In the genomic region with DNA sequence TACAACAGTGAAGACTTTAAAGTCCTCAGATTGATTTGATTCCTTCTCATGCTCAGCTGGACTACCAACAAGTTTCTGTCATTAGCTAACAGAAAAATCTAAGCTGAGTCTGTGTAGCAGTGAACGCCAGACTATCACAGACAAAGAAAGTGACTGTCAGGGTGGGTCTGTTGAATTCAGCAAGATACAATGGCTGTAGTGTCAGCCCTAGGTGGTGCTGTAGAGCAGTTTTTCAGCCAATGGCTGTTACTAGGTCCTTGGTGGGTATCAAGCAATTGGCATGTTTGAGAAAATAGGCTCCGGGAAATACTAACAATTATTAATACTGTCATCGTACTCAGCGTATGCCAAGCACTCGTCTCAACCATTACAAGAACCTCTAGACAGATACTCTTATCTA, we compare ENCODE assay signal across 8 mouse cellular contexts.
DNase-seq lines count a peak whose midpoint lies in the region; ATAC-seq lines count a peak whose summit lies in the region.

No protein-coding gene starts in this region.

- H3K4me3 ChIP-seq in hindbrain, embryonic 10.5 days: no peak overlapping the region
- no peak overlapping the region for H3K4me3 ChIP-seq in hindbrain, embryonic 16.5 days (ENCODE audit: low read length)
- no peak overlapping the region for H3K4me3 ChIP-seq in lung, embryonic 15.5 days

- no peaks in the 10 kb centered on the region for H3K36me3 ChIP-seq in hindbrain, embryonic 10.5 days
- H3K36me3 ChIP-seq in hindbrain, embryonic 16.5 days (ENCODE audit: control insufficient read depth, insufficient read depth, low read length): no peaks in the 10 kb centered on the region
- H3K36me3 ChIP-seq in lung, embryonic 15.5 days: no peaks in the 10 kb centered on the region

- peak overlapping the region; percentile 72 for H3K27ac ChIP-seq in hindbrain, embryonic 10.5 days
- H3K27ac ChIP-seq in hindbrain, embryonic 16.5 days (ENCODE audit: low read depth, low read length): no peak overlapping the region
- no peak overlapping the region for H3K27ac ChIP-seq in lung, embryonic 15.5 days

- ATAC-seq in hindbrain, embryonic 16.5 days: no peak
- ATAC-seq in lung, embryonic 15.5 days (ENCODE audit: borderline replicate concordance, extremely low read depth, low FRiP score, low TSS enrichment): 0 out of 2 replicates have a peak, but pooled peaks have one; percentile 36

- no peak overlapping the region for H3K4me2 ChIP-seq in hindbrain, embryonic 16.5 days (ENCODE audit: low read length)
- H3K4me2 ChIP-seq in lung, embryonic 15.5 days: no peak overlapping the region

- DNase-seq in hindbrain, embryonic 10.5 days (ENCODE audit: low spot score): peak; percentile 52
- DNase-seq in urinary bladder, postnatal 25 days (ENCODE audit: low spot score): peak; percentile 15
- no peak for DNase-seq in urinary bladder, postnatal 4 days (ENCODE audit: low spot score in 2 of 2)
- DNase-seq in embryo, embryonic 11 days: peak; percentile 71
- peak; percentile 33 for DNase-seq in thymus, postnatal 14 days
- DNase-seq in gastrocnemius, adult 8-10 months (ENCODE audit: low spot score in 2 of 2): no peak

- no peak overlapping the region for H3K9ac ChIP-seq in hindbrain, embryonic 16.5 days (ENCODE audit: low read depth, low read length)
- no peak overlapping the region for H3K9ac ChIP-seq in lung, embryonic 15.5 days

- H3K9me3 ChIP-seq in hindbrain, embryonic 10.5 days: no peaks in the 10 kb centered on the region
- H3K9me3 ChIP-seq in hindbrain, embryonic 16.5 days (ENCODE audit: control insufficient read depth, low read length): no peaks in the 10 kb centered on the region
- no peaks in the 10 kb centered on the region for H3K9me3 ChIP-seq in lung, embryonic 15.5 days

- WGBS in hindbrain, embryonic 10.5 days: 77% methylated on average over 5 of the region's 5 CpGs
- whole genome bisulfite sequencing in hindbrain, embryonic 16.5 days: 64% methylated on average over 5 of the region's 5 CpGs
- 68% methylated on average over 5 of the region's 5 CpGs for WGBS in lung, embryonic 15.5 days

- peaks cover 21% of the 10 kb centered on the region for H3K4me1 ChIP-seq in hindbrain, embryonic 10.5 days (replicated peaks)
- no peaks in the 10 kb centered on the region; the same call in 1 of the 2 replicates for H3K4me1 ChIP-seq in hindbrain, embryonic 16.5 days (ENCODE audit: control insufficient read depth, insufficient read depth, low read depth, low read length)
- H3K4me1 ChIP-seq in lung, embryonic 15.5 days: peaks cover 27% of the 10 kb centered on the region

- 0 out of 2 replicates have a peak, but pooled peaks cover 9% of the 10 kb centered on the region for H3K27me3 ChIP-seq in hindbrain, embryonic 10.5 days (ENCODE audit: insufficient read depth, poor library complexity, severe bottlenecking)
- no peaks in the 10 kb centered on the region for H3K27me3 ChIP-seq in hindbrain, embryonic 16.5 days (replicated peaks; ENCODE audit: control insufficient read depth, insufficient read depth, low read length)
- no peaks in the 10 kb centered on the region for H3K27me3 ChIP-seq in lung, embryonic 15.5 days

Comparison
In these comparisons a context has a peak if more than half of its experiments do, and no peak if none do; other contexts are left out.
1. DNase-seq: peak in hindbrain, embryonic 10.5 days (single experiment), urinary bladder, postnatal 25 days (single experiment), embryo, embryonic 11 days (single experiment) and thymus, postnatal 14 days (single experiment); none in urinary bladder, postnatal 4 days (0 of 2) and gastrocnemius, adult 8-10 months (0 of 2).